Mouse (Mus musculus) frontal cortex, adult (tissue): ENCODE data around the gene Tmem217.
"Not testable (repeated sequence)": the region's sequence is repeated elsewhere in the genome, so short reads cannot be mapped to it uniquely, and the experiment has no call there.

Source experiments
- ATAC-seq: cut with Nextera tagmentation; 2 replicates; pipeline ENCODE4 v1.9.2; 2017; ENCODE audit warnings: mild to moderate bottlenecking, moderate library complexity, mixed read lengths; ENCODE audit not compliant: low TSS enrichment

Tmem217 gene

DNA sequence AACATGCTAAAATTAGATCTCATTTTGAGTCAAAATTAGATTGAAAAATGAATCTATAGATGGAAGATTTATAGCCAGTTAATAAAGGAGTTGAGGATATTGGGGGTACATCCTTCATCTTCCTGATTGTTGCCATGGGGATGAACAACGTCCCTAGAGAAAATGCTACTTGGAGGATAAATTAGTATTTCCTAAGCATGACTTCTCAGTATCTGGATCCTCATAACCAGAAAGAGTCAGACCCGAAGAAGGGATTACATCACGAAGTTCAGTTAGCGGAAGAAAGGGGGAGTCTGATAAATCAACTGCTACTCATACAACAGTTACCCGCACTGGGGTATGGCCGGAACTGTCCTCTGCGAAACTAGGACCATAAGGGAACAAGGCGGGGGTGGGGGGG, 3.2 kb downstream of the Tmem217 start:
- no peak for ATAC-seq

DNA sequence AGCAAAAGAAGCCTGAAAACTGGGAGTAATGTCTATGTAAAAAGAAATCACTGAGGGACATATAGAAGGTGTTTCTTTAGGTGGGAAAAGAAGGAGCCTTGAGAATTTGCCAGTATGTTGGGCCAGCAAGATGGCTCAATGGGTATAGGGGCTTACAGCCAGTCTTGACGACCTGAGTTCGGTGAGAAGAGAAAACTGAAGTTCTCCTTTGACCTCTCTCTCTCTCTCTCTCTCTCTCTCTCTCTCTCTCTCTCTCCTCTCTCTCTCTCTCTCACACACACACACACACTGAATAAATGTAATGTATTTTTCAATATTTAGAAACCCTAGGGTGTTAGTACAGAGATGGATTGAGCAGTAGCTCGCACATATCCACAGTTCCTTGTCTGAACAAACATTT, 3.7 kb downstream of the Tmem217 start:
- ATAC-seq = no peak

DNA sequence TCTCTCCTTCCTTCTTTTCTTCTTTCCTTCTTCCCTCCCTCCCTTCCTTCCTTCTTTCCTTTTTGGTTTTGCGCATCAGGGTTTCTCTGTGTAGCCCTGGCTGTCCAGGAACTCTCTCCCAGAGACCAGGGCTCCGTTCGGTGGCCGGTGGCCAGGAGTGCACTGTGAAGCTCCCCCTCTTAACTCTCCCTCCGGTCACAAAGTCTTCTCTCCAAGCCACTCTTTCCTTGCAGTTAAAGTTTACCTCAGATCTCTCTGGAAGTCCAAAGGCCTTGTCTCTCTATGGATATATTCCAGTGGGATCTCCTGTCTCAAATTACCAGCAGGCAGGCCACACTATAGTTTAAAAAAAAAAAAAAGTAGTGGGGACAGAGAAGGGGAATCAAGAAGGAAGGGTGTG, 6.9 kb downstream of the Tmem217 start:
- no peak for ATAC-seq

DNA sequence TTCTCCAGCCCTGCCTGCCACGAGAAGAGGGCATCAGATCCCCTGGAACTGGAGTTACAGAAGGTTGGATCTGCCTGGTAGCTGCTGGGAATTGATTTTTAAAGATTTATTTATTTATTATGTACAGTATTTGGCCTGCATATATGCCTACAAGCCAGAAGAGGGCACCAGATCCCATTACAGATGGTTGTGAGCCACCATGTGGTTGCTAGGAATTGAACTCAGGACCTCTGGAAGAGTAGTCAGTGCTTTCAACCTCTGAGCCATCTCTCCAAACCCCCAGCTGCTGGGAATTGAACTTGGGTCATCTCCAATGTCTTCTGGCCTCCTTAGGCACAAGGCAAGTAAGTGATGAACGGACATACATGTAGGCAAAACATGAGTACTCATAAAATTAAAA, 8.1 kb downstream of the Tmem217 start:
- ATAC-seq = no peak

DNA sequence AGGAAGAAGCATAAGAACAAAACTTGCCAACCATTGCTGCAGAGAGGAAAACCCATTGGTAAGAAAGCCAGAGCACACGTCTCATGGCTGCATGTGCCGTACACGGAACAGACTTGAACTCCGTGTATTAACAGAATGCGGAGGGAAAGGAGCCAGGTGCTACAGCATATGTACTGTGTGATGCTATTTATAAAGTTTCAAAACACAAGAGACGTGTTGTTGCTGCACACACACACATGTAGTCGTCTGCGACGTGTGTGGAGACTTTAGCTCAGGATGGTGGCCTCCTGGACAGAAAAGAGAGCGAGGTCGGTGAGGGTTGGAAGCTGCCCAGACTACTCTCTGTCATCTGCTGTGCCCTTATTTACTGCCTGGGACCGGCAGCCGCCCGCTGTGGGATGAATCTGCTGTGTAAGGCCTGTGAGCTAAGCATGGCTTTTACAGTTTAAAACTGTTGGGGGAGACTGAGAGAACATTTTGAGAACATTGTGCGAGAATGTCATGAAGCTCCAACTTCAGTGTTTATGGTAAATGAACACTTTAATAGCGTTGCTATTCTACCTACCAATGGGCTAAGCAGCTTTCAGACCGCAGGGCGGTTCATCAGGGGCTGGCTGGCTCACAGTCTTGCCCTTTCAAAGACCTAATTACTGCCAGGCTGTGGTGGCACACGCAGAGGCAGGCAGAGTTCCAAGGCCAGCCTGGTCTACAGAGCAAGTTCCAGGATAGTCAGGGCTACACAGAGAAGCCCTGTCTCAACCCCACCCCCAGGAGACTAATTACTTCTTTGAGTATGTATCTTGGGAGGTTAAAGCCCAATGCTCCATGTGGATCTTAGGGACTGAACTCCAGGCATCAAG, 9.1 kb downstream of the Tmem217 start:
- ATAC-seq = no peak

DNA sequence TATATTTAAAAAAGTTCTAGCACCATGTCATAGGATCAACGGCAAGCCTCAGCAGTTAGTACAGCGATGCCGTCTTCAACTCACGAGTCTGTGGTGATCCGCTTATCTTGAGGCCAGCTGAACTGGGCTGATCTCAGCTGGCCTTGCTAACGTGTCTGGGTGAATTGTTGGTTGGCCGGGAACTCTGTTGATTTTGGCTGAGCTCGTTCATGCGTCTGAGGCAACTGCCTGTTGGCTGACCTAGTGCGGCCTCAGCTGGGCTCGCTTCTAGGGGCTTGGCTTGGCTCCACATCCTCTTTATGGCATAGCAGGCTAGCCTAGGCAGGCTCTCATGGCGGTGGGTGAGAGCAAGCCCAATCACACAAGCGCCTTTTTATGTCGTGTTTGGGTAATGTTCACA, 10.8 kb downstream of the Tmem217 start:
- ATAC-seq = no peak

DNA sequence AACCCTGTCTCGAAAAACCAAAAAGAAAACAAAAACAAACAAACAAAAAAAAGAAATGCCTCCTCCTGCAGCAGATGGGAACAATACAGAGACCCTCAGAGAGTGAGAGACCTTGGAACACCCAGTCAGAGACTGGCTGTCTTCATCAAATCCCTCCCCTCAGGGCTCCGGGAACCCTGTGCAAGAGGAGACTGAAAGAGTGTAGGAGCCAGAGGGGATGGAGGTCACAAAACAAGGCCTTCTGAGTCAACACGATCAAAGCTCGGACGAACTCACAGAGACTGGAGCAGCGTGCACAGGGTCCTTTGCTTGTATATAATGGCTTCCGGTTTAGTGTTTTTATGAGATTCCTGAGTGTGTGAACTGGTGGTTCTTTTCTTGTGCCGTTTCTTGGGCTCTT, 11.8 kb downstream of the Tmem217 start:
- ATAC-seq = no peak

DNA sequence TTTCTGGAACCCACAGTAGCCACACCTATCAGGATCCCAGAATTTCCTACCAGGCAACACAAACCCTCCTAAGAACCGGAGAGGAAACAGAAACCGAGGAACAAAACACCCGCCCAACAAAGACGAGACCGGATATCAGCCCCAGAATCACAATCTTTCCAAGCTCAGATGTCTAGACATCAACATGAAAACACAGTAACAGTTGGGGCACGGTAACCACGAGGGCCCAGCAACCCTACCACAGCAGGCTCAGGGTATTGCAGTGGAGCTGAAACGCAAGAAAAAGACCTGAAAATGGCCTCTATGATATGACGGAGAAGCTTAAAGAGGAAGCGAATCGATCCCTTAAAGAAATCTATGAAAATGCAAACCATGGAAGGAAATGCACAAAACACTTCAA, 18.3 kb downstream of the Tmem217 start:
- no peak for ATAC-seq

DNA sequence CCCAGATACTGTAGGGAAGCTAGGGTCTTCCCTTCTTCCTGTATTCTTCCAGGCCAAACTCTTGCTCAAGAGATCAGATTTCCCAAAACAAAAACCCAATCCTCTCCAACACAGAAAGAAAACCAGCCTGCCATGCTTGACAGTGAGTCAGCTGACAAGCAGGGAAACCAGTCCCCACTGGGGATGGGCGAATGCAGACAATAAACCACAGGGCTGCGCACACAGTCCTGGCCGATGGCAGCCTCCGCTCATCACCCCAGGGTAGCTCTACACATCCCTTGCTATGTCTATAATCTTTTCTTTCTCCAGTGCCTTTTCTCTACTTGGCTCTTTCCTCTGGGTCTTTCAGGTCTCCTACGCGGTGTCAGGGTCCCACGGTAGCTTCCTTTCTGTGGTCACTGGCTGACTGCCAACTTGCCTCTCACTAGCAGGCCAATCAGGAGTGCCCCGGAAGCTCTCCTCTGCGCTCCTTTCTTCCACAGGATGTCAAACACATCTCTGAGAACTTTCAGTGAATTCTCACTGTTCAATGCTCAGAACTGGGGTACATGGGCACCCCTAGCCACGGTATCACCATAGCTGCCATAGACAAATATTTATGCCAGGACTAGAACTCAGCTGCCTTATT, 20.3 kb downstream of the Tmem217 start:
- no peak for ATAC-seq

DNA sequence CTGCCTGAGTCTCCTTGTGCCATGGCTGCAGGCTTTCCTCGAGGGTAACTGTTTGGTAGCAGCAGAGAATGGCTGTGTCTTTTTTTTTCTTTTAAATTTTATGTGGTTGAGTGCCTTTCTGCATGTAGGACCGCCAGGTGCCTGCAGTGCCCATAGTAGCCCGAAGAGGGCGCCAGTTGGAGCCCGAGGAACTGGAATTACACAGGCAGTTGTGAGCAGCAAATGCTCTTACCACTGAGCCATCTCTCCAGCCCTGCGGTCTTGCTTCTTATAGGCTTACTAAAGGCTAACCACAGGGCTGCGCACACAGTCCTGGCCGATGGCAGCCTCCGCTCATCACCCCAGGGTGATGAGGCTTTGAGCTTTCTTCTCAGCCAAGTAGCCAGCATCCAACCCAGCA, 20.9 kb downstream of the Tmem217 start:
- ATAC-seq = no peak

DNA sequence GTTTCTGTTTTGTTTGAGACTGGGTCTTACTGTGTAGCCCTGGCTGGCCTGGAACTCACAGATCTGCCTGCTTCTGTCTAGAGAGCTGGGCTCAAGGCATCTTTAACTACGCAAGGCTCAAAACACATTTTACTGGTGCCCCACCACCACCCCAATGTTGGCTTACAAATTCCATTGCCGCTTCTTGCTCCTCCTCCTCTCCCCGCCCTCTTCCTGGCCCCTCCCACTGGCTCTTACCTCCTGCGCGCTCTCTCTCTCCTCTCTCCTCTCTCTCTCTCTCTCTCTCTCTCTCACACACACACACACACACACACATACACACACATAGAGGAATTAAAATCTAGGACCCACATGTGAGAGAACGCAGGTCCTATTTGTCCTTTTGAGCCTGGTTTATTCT, 21.7 kb downstream of the Tmem217 start:
- no peak for ATAC-seq

DNA sequence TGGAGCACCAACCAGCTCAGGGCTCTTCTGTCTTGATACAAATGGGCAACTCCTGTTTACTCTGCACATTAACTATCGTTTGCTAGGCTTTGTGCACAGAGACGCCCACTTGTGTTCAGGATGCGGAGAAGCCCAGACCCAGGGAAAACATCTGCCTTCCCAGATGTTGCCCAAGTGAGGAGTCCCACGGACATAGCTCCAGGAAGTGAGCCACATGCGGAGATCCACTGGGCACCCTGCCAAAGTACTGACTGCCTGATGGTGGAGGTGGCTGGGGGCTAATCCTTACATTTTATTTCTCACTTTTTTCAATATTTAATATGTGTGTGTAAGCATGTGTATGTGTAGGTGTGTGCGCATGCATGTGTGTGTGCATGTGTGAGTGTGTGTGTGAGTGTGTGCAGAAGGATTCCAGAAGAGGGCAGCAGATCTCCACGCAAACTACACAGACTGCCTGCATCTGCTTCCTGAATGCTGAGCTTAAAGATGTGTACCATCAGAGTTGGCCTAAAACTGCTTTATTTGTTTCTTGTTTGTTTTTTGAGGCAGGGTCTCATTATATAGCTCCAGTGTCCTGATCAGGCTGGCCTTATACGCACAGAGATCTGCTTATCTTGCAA, 23.5 kb downstream of the Tmem217 start:
- ATAC-seq = no peak

DNA sequence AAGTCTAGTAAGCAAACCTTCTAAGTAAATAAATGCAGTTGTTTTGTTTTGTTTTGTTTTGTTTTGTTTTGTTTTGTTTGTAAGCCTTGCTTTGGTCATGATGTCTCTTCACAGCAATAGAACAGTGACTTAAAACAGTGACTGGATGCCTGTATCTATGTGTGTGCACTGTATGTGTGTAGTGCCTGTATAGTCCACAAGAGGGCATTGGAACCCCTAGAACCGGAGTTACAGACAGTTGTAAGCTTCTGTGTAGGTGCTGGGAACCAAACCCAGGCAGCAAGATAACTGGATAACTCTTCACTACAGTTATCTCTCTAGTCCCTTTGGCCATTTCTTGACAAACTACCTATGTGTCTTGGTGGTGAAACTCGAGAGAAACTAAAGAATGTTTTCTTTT, 26.6 kb downstream of the Tmem217 start:
- no peak for ATAC-seq

DNA sequence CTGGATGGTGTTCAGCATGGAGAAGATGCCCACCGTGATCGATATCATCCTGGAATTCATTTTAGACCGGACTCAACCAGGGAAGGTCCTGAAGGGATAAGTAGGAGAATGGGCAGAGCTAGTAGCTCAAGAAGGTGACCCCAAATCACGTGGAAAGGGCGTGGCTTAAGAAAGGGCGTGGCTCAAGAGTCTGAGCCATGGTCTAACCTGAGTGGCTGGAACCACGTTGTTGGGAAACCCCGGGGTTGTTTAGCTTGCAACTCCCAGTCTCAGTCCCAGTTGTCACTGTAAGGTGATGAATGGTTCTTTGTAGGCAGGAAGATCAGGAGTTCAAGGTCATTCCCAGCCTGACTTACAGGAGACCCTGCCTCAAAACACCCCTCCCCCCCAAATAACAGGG, 32.5 kb downstream of the Tmem217 start:
- no peak for ATAC-seq

DNA sequence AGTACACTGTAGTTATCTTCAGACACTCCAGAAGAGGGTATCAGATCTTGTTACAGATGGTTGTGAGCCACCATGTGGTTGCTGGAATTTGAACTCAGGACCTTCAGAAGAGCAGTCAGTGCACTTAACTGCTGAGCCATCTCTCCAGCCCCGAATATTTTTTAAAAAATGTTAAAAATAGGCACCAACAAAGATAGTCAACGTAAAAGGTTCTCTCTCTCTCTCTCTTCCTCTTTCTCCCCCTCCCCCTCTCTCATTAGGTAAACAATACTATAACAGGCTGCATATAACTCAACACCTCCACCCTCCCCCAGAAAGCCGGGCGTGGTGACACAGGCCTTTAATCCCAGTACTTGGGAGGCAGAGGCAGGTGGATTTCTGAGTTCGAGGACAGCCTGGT, 33.5 kb downstream of the Tmem217 start:
- not testable (repeated sequence) for ATAC-seq

DNA sequence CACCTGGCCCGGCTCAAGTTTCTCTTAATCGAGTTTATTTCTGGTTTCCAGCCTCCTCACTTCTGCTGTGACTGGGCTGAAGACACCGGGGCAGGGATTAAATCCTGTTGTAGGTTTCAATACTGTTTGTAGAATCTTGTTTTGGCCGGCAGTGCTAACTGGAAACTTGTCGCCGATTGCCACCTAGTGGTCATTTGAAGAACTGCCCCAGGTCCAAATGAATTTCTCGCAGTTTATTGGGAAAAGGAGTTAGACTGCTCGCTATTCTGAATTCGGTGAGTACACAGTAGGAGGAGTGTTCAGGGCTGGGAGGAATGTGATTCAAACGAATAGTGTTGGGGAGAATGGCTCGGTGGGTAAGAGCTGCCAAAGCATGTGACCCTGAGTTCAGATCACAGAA, 37.8 kb downstream of the Tmem217 start:
- ATAC-seq = peak; percentile 73; the same call in 1 of the 2 replicates

DNA sequence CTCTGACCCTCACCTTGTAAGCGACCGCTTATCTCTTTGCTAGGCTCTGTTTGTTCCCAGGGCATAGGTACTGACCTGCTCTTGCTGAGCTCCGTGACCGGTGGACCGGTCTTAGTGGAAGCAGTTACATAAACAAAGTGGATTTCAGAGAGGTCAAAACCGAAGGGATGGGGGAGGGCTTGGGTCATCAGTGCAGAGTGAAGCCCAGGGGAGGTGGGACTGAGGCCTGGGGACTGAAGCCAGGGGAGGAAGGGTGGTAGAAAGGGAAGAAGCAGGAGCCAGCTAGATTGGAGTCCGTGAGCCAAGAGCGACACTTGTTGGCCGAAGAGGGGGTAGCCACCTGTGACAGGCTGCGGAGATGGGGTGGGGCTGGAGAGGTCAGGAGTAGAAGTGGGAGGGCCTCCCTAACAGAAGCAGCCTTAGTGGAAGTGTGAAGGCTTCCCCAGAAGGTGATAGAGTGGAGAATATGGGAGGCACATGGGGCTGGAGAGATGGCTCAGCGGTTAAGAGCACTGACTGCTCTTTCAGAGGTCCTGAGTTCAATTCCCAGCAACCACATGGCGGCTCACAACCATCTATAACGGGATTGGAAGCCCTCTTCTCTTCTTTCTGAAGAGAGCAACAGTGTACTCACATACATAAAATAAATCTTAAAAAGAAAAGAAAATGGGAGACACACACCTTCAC, 39.0 kb downstream of the Tmem217 start:
- no peak for ATAC-seq

DNA sequence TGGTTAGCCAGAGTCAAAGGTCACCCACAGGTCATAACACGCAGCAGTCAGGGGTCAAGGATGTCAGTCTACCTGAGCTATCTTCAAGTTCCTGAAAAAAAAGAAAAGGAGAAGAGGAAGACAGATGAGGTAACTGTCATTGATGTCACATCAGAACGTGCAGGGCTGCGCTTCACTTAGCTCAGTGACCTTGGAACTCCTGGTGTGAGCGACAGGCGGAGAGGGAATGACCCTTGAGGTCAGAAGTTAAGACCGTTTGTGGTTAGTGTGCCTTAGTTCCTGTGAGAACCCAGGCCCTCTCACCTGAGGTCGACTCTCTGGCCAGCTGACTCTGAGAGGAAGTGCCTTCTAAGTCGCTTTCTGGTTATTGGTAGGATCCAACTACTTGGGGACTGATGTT, 41.5 kb downstream of the Tmem217 start:
- no peak for ATAC-seq

DNA sequence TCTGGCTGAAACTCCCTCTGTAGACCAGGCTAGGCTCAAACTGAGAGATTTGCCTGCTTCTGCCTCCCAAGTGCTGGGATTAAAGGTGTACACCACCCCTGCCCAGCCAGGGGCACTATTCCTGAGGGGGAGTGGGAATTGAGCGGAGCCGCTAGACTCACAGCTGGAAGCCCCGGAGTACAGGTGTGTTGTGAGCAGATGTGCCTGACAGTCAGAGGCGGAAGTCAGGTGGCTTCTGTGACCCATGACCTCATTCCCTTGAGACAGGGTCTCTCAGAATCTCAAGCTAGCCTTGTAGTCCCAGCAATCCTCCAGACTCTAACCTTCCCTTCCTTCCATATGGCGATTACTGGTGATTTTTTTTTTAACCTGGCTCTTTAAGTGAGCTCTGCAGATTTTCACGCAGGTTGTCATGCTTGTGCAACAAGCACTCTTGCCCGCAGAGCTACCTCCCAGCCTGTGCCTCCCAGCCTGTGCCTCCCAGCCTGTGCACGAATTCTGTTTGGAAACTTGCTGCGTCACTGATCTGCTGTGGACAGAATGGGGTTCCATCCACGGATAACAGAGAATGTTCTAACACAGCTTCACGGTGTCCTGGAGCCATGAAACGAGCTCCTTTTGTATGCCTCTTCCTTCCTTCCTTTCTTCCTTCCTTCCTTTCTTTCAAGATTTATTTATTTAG, 43.1 kb downstream of the Tmem217 start:
- no peak for ATAC-seq

DNA sequence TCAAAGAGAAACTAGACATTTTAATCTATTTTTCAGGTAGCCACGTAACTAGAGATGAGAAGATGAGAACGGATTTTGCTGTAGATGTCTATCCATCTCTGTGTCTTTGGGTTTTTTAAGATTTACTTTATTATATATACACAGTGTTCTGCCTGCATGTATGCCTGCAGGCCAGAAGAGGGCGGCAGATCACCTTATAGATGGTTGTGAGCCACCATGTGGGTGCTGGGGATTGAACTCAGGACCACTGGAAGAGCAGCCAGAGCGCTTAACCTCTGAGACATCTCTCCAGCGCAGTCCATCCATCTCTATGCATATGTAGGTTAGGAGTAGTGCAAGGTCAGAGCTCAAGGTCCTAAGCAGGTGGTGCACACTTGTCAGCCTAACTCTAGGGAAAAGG, 48.5 kb downstream of the Tmem217 start:
- ATAC-seq = no peak

DNA sequence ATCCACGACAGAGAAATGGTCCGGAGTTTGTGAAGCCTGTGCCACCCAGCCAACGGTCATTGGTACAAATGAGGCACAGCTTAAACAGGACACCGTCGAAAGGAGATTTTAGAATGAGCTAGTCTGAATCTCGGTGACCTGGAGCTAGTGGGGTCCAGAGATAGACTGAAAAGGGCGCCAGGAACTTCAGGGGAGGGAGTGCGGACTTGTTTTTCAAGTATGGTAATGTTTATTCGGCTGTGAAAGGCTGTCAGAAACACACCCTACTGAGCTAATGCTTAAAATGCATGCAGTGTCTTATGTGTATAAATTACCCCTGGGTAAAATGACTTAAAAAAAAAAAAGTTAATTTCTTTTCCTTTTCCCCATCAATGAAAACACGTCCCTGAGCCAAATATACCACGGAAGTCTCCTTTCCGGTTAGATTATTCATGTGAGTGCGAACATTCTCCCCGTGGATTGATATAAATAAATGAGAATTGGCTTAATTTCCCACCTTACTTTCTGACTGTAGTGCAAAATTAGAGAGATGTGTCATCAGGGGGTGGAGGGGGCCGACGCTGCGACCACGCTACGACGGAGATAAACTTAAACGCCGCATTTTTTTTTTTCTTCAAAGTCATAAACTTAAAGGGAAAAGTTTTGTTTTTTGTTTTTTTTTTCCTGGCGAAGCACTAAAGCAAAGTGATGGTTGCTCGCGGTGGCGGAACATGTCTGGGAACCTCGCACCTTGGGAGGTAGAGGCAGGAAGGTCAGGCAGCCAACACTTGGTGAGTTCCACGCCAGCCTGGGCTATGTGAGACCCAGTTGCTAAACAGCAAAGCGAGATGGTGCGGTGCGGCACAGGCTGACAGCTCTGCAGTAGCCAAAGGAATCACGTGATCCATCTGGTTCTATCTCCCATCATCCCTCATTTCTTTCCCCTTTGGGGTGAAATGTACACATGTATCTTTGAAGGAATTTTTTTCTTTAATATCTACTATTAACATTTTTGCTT, 49.2 kb downstream of the Tmem217 start:
- ATAC-seq = no peak
